Mouse (Mus musculus) forebrain, embryonic 10.5 days (tissue): ENCODE measurements around the gene Rgs19. TPM values are rescaled to one million over a fixed set of nuclear protein-coding genes. Genes with fewer than 3 reads are reported as not detected.

Experiments used
- DNase-seq: peaks from one replicate; pipeline ENCODE4 v3.0.0-alpha.2; 2017; ENCODE audit warnings: low spot score; ENCODE audit errors: extremely low spot score
- H3K27ac ChIP-seq: fragments of 300-500 bp; sonication (generic); 2 replicates; pipeline ENCODE4 v1.5.1; 2016; ENCODE audit warnings: mild to moderate bottlenecking
- H3K27me3 ChIP-seq: fragments of 300-500 bp; sonication (generic); 2 replicates; pipeline ENCODE4 v1.6.1; 2016; ENCODE audit warnings: mild to moderate bottlenecking; ENCODE audit not compliant: poor library complexity, severe bottlenecking
- H3K36me3 ChIP-seq: fragments of 300-500 bp; sonication (generic); replicated peaks from 2 replicates; pipeline ENCODE4 v1.6.1; 2016; ENCODE audit warnings: mild to moderate bottlenecking, moderate library complexity
- H3K4me1 ChIP-seq: fragments of 300-500 bp; sonication (generic); 2 replicates; pipeline ENCODE4 v1.6.1; 2016
- H3K4me3 ChIP-seq: fragments of 300-500 bp; sonication (generic); 2 replicates; pipeline ENCODE4 v1.5.1; 2016; ENCODE audit warnings: mild to moderate bottlenecking, moderate library complexity
- H3K9me3 ChIP-seq: fragments of 300-500 bp; sonication (generic); 2 replicates; pipeline ENCODE4 v1.6.1; 2016; ENCODE audit warnings: mild to moderate bottlenecking, moderate library complexity
- WGBS: fragments of 180-500 bp; shearing (Covaris S2); methylation state at CpG from one replicate; pipeline ENCODE4 v1.1.7; 2016; 5-methylcytosine and 5-hydroxymethylcytosine counted together
- polyA plus RNA-seq: library from polyadenylated mRNA; unstranded; fragments of >200 nt; fragmentation: Nextera tagmentation; extraction: Ambion mirVana; gene quantifications from 2 replicates; pipeline ENCODE4 v1.2.1, GENCODE M21; 2016

The Rgs19 gene
- polyA plus RNA-seq, 1 experiment from 2014 or later = 75.0 TPM

GRCm38 (mm10) chr2:181696801-181697420 is 3.1 kb upstream of the Rgs19 start:
- H3K27me3 ChIP-seq = peaks cover 25% of the 10 kb centered on the region
- no peaks in the 10 kb centered on the region for H3K9me3 ChIP-seq
- no peak overlapping the region for H3K27ac ChIP-seq
- H3K36me3 ChIP-seq = 0 out of 2 replicates have a peak, but pooled peaks cover 1% of the 10 kb centered on the region
- 78% methylated on average over 33 of the region's 33 CpGs for WGBS
- H3K4me3 ChIP-seq = no peak overlapping the region
- peaks cover 32% of the 10 kb centered on the region for H3K4me1 ChIP-seq
- DNase-seq = peak; percentile 13

GRCm38 (mm10) chr2:181695776-181696175 is 2.0 kb upstream of the Rgs19 start:
- H3K4me3 ChIP-seq = no peak overlapping the region
- DNase-seq = no peak
- H3K27me3 ChIP-seq = peaks cover 25% of the 10 kb centered on the region
- WGBS = 82% methylated on average over 1 of the region's 1 CpGs
- H3K4me1 ChIP-seq = peaks cover 41% of the 10 kb centered on the region
- peaks cover 11% of the 10 kb centered on the region; the same call in 1 of the 2 replicates for H3K36me3 ChIP-seq
- H3K27ac ChIP-seq = no peak overlapping the region
- H3K9me3 ChIP-seq = no peaks in the 10 kb centered on the region

DNA sequence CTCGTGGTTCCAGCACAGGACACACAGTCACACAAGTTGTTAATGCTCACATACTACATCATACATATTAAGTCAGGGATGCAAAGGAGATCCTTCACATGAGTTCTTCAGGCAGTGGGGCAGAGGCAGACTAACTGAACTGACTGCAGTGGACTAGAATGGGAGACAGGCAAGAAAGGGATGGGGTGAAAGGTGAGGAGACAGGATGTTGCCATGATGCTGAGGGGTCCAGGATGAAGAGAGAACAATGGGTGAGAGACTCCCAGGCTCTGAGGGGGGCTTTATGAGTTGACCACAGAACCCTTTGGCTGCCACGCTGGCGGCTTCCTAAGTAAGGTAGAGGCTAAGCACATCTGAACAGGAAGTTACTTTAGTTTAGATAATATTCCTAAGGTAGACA is 804 bp upstream of the Rgs19 start:
- no peaks in the 10 kb centered on the region for H3K9me3 ChIP-seq
- peaks cover 25% of the 10 kb centered on the region for H3K27me3 ChIP-seq
- H3K4me1 ChIP-seq = peaks cover 42% of the 10 kb centered on the region
- 89% methylated on average over 3 of the region's 3 CpGs for WGBS
- H3K27ac ChIP-seq = no peak overlapping the region
- peaks cover 19% of the 10 kb centered on the region for H3K36me3 ChIP-seq
- peak overlapping the region; percentile 80 for H3K4me3 ChIP-seq
- no peak for DNase-seq

GRCm38 (mm10) chr2:181692304-181692703 is 1.5 kb downstream of the Rgs19 start:
- no peak overlapping the region for H3K27ac ChIP-seq
- H3K36me3 ChIP-seq = peaks cover 42% of the 10 kb centered on the region
- H3K9me3 ChIP-seq = no peaks in the 10 kb centered on the region
- WGBS = 85% methylated on average over 3 of the region's 3 CpGs
- peaks cover 23% of the 10 kb centered on the region for H3K27me3 ChIP-seq
- H3K4me3 ChIP-seq = peak overlapping the region; percentile 80
- DNase-seq = no peak
- peaks cover 37% of the 10 kb centered on the region for H3K4me1 ChIP-seq

DNA sequence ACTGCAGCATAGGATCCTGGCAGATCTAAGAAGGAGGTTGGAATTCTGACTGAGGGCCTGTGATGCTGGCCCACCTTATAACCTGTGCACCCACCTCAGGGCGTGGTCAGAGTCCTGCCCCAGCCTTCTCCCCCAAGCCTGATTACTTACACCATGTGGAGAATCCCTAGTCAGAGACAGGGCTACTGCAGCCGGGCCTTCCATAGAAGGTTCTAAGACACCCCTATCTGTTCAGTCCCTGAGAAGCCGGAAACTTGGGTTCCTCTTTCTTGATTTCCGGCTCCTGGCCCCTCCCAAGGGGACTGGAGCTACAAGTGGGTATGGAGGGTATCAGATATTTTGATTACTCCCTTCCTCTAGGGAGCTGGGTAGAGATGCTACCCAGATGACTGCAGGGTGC is 2.2 kb downstream of the Rgs19 start:
- H3K4me3 ChIP-seq = no peak overlapping the region
- peaks cover 16% of the 10 kb centered on the region for H3K27me3 ChIP-seq
- H3K4me1 ChIP-seq = peaks cover 37% of the 10 kb centered on the region
- 91% methylated on average over 4 of the region's 4 CpGs for WGBS
- no peak for DNase-seq
- no peak overlapping the region for H3K27ac ChIP-seq
- peaks cover 49% of the 10 kb centered on the region for H3K36me3 ChIP-seq
- H3K9me3 ChIP-seq = no peaks in the 10 kb centered on the region

DNA sequence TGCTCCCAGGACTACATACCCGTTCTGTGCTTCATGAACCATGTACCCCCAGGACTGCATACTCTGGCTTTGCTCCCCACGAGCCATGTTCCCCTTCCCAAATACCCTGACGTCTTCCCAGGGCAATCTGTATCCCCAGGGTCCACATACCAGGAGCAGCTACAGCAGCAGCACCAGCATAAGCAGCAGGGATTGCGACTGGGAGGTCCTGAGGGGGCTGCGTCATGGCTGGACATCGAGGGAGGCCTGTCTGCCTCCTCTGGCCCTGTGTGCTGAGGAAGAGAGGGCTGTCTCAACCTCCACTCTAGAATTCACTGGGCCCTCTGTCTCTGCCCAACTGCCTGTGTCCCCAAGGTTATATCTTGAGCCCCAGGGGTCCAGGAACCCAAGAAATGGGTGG is 2.7 kb downstream of the Rgs19 start:
- peaks cover 37% of the 10 kb centered on the region for H3K4me1 ChIP-seq
- H3K27me3 ChIP-seq = peaks cover 11% of the 10 kb centered on the region
- DNase-seq = peak; percentile 10
- peaks cover 54% of the 10 kb centered on the region for H3K36me3 ChIP-seq
- no peaks in the 10 kb centered on the region for H3K9me3 ChIP-seq
- H3K27ac ChIP-seq = no peak overlapping the region
- no peak overlapping the region for H3K4me3 ChIP-seq
- 89% methylated on average over 6 of the region's 6 CpGs for WGBS

GRCm38 (mm10) chr2:181689466-181690160 is 4.2 kb downstream of the Rgs19 start:
- Histone ChIP-seq H3K9me3 (no peaks in the 10 kb centered on the region), H3K4me1 (peaks cover 37% of the 10 kb centered on the region), H3K27ac (no peak overlapping the region), H3K27me3 (no peaks in the 10 kb centered on the region), H3K4me3 (no peak overlapping the region), H3K36me3 (peaks cover 67% of the 10 kb centered on the region)
- WGBS = 92% methylated on average over 10 of the region's 10 CpGs
- DNase-seq = peak; percentile 12

GRCm38 (mm10) chr2:181687586-181687985 is 6.2 kb downstream of the Rgs19 start:
- Histone ChIP-seq H3K9me3 (no peaks in the 10 kb centered on the region), H3K27me3 (no peaks in the 10 kb centered on the region), H3K27ac (no peak overlapping the region), H3K4me1 (peaks cover 17% of the 10 kb centered on the region), H3K36me3 (peaks cover 67% of the 10 kb centered on the region), H3K4me3 (no peak overlapping the region)
- WGBS = 92% methylated on average over 8 of the region's 8 CpGs
- peak; percentile 11 for DNase-seq

DNA sequence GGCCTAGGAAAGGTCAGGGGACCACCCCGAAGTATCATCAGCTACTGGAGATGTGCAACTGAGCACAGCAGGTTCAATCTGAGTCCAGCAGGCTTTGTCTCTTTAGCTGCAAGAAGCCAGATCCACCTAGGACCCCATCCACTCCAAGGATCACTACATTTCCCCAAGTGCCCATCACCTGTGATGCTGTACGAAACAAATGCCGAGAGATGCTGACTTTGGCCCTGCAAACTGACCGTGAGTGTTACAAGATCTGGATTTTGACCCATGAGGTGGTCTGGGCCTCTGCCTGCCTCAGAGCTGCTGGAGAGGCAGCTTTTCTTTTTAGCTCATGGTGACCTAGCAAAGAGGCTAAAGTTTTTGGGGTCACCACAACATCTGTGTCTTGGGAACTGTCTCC is 8.1 kb downstream of the Rgs19 start:
- Histone ChIP-seq H3K27ac (no peak overlapping the region), H3K36me3 (peaks cover 54% of the 10 kb centered on the region), H3K27me3 (0 out of 2 replicates have a peak, but pooled peaks cover 6% of the 10 kb centered on the region), H3K4me3 (no peak overlapping the region), H3K4me1 (peaks cover 11% of the 10 kb centered on the region), H3K9me3 (no peaks in the 10 kb centered on the region)
- DNase-seq = no peak
- WGBS = 92% methylated on average over 4 of the region's 4 CpGs

DNA sequence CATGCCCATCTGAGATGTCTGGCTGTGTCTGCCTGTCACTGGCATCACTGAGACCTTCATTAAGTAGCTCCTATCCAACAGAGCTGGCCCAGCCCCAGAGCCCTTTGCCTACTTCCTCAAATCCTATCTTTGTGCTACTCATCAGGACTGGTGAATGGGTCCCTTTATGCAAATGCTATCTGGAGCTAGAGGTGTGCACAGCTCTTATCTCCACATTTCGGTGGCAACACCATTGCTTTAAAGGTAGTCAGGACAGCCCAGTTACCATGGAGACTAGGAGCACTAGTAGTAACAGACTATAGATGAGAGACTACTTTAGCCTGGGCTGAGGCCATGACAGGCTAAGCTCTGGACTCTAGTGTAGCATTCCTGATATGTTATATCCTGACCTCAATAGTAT is 9.1 kb downstream of the Rgs19 start:
- peaks cover 49% of the 10 kb centered on the region for H3K36me3 ChIP-seq
- no peak overlapping the region for H3K27ac ChIP-seq
- DNase-seq = no peak
- WGBS = 100% methylated on average over 1 of the region's 1 CpGs
- H3K4me3 ChIP-seq = no peak overlapping the region
- H3K27me3 ChIP-seq = 0 out of 2 replicates have a peak, but pooled peaks cover 6% of the 10 kb centered on the region
- no peaks in the 10 kb centered on the region for H3K9me3 ChIP-seq
- peaks cover 16% of the 10 kb centered on the region for H3K4me1 ChIP-seq

GRCm38 (mm10) chr2:181683381-181683780 is 10.4 kb downstream of the Rgs19 start:
- H3K4me3 ChIP-seq = no peak overlapping the region
- WGBS = 77% methylated on average over 4 of the region's 4 CpGs
- DNase-seq = no peak

DNA sequence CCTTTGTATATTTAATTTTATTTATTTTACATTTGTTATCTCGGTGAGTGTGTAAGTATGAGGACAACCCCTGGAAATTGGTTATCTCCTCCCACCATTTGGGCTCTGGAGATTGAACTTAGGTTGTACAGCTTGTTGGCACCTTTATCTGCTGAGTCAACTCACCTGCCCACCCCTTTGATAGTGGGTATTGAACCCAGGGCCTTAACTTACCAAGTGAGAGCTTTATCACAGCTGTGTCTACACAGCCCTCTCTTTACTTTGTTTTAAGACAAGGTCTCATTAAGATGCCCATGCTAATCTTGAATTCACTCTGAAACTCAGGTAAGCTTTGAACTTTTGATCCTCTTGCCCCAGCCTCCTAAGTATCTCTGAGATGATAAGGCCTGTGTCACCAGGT is 11.8 kb downstream of the Rgs19 start:
- H3K4me1 ChIP-seq = peaks cover 28% of the 10 kb centered on the region
- H3K9me3 ChIP-seq = no peaks in the 10 kb centered on the region
- H3K4me3 ChIP-seq = no peak overlapping the region
- no peak for DNase-seq
- WGBS = 97% methylated on average over 1 of the region's 1 CpGs
- peaks cover 13% of the 10 kb centered on the region; the same call in 1 of the 2 replicates for H3K27me3 ChIP-seq
- H3K36me3 ChIP-seq = peaks cover 21% of the 10 kb centered on the region
- H3K27ac ChIP-seq = no peak overlapping the region

More at GRCm38 (mm10) chr2:181683381-181683780, 10.4 kb downstream of the Rgs19 start:
- Histone ChIP-seq H3K27ac (no peak overlapping the region), H3K9me3 (no peaks in the 10 kb centered on the region), H3K4me1 (peaks cover 21% of the 10 kb centered on the region), H3K27me3 (0 out of 2 replicates have a peak, but pooled peaks cover 6% of the 10 kb centered on the region), H3K36me3 (peaks cover 35% of the 10 kb centered on the region)

DNA sequence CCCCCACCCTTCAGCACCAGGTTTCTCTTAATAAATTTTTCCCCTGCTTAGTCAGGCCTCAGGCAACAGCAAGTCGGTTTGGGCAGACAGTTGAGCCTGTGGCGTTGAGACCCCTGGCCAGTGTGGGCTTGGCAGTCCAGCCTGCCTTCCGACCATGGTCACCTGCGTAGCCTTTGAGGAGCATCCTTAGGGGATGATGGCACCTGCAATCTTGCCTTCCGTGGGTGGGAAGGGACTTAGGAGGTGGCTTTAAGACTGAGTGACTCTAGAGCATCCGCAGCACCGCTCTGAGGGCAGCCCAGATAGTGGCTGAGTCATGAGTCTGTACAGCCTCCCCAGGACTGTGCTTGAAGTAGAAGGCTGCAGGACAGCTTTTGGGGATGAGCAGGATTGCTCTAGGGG is 13.1 kb downstream of the Rgs19 start:
- no peak for DNase-seq
- 15% methylated on average over 7 of the region's 7 CpGs for WGBS
- H3K4me3 ChIP-seq = peak overlapping the region; percentile 75
- H3K27me3 ChIP-seq = peaks cover 16% of the 10 kb centered on the region; the same call in 1 of the 2 replicates
- H3K9me3 ChIP-seq = no peaks in the 10 kb centered on the region
- H3K36me3 ChIP-seq = peaks cover 9% of the 10 kb centered on the region
- peaks cover 39% of the 10 kb centered on the region for H3K4me1 ChIP-seq
- peak overlapping the region; percentile 91 for H3K27ac ChIP-seq
